Mouse (Mus musculus) liver, embryonic 14.5 days (tissue): Measurements from ENCODE around the gene Medag. TPM values are rescaled to one million over a fixed set of nuclear protein-coding genes. Genes with fewer than 3 reads are reported as not detected.

ENCODE experiments used
- ATAC-seq: fragments of 200-750 bp; cut with Nextera tagmentation; 2 replicates; pipeline ENCODE4 v1.8.0; 2017; ENCODE audit warnings: moderate number of reproducible peaks, mild to moderate bottlenecking, moderate library complexity; ENCODE audit not compliant: insufficient read depth
- DNase-seq, 3 experiments: peaks; one replicate each; pipeline ENCODE4 v3.0.0-alpha.2; 2012 to 2013; ENCODE audit warnings: low read depth in 3 of 3, low spot score in 3 of 3
- H3K27ac ChIP-seq: fragments of 300-500 bp; sonication (generic); 2 replicates; pipeline ENCODE4 v1.5.1; 2014; ENCODE audit warnings: moderate library complexity, mild to moderate bottlenecking, control low read depth, inconsistent platforms
- H3K27me3 ChIP-seq: fragments of 300-500 bp; sonication (generic); 2 replicates; pipeline ENCODE4 v1.6.1; 2014; ENCODE audit warnings: mild to moderate bottlenecking, low read length, moderate library complexity; ENCODE audit not compliant: control insufficient read depth, insufficient read depth
- H3K36me3 ChIP-seq: fragments of 300-500 bp; sonication (generic); replicated peaks from 2 replicates; pipeline ENCODE4 v1.6.1; 2014; ENCODE audit warnings: low read depth; ENCODE audit not compliant: control insufficient read depth, insufficient read depth
- H3K4me1 ChIP-seq, 2 experiments: fragments of 200-500 bp in 1 of 2; fragments of 300-500 bp in 1 of 2; sonication (generic) in 1 of 2; replicated peaks; 2 replicates each; pipeline ENCODE4 v1.6.1; 2012 to 2014; ENCODE audit warnings: antibody characterized with exemption in 1 of 2, inconsistent platforms in 1 of 2, low read length in 1 of 2; ENCODE audit not compliant: control insufficient read depth in 2 of 2, insufficient read depth in 2 of 2
- H3K4me2 ChIP-seq: fragments of 300-500 bp; sonication (generic); 2 replicates; pipeline ENCODE4 v1.6.1; 2014; ENCODE audit warnings: low read depth, mild to moderate bottlenecking, control low read depth, moderate library complexity
- H3K4me3 ChIP-seq, 2 experiments: fragments of 200-500 bp in 1 of 2; fragments of 300-500 bp in 1 of 2; sonication (generic) in 1 of 2; 2 replicates each; pipeline ENCODE4 v1.5.1; 2012 to 2014; ENCODE audit warnings: low read depth in 2 of 2, low read length in 2 of 2, mild to moderate bottlenecking in 2 of 2, control low read depth in 1 of 2, inconsistent platforms in 1 of 2, moderate library complexity in 1 of 2; ENCODE audit not compliant: insufficient read depth in 1 of 2
- H3K9ac ChIP-seq: fragments of 300-500 bp; sonication (generic); replicated peaks from 2 replicates; pipeline ENCODE4 v1.6.1; 2014; ENCODE audit warnings: mild to moderate bottlenecking, control low read depth, moderate library complexity
- H3K9me3 ChIP-seq: fragments of 300-500 bp; sonication (generic); 2 replicates; pipeline ENCODE4 v1.6.1; 2016; ENCODE audit warnings: low read length, mixed read lengths; ENCODE audit not compliant: control insufficient read depth
- CTCF ChIP-seq: IDR thresholded peaks from 2 replicates; pipeline ENCODE4 v1.5.1; 2016; ENCODE audit warnings: antibody characterized with exemption, low read depth, control low read depth
- EP300 ChIP-seq: IDR thresholded peaks from 2 replicates; pipeline ENCODE4 v1.6.1; 2016; ENCODE audit warnings: antibody characterized with exemption, low read depth
- WGBS: fragments of 180-500 bp; shearing (Covaris S2); extraction: QIAGEN DNeasy Blood & Tissue Kit; methylation state at CpG from one replicate; pipeline ENCODE4 v1.1.7; 2014; ENCODE audit not compliant: insufficient replicate concordance; 5-methylcytosine and 5-hydroxymethylcytosine counted together
- polyA plus RNA-seq, 2 experiments: library from polyadenylated mRNA; depleted of rRNA in 1 of 2; stranded (reverse) in 1 of 2; unstranded in 1 of 2; fragments of >200 nt; fragmentation: Nextera tagmentation in 1 of 2; extraction: Ambion mirVana in 1 of 2; gene quantifications; 2 replicates each; pipeline versions ENCODE4 v1.2.1 to v1.2.3; 2012 to 2014

Medag gene
- polyA plus RNA-seq, 2 experiments, result 0.18 to 0.27 TPM

DNA sequence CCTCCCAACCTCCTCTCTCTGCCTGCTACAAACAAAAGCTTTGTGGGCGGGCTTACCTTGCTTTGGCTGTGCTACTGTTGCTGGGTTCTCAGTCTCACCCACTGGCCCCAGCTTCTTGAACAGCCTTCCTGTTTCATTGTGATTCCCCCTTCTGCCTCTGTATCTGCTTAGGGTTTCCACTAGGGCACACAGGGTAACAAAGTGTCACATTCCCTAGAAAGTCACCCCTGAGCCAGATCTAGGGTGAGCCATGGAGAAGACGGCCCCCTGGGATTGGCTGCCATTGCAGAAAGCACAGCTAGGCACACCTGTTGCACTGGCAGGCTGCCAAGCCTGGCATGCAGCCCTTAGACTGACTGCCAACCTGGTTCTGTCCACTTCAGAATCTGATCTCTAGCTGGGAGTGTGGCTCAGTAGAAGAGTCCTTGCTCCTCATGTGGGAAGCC, 17.3 kb downstream of the Medag start:
- Histone ChIP-seq H3K27ac (no peak overlapping the region), H3K4me2 (no peak overlapping the region)
- 15% methylated on average over 2 of the region's 2 CpGs for WGBS

DNA sequence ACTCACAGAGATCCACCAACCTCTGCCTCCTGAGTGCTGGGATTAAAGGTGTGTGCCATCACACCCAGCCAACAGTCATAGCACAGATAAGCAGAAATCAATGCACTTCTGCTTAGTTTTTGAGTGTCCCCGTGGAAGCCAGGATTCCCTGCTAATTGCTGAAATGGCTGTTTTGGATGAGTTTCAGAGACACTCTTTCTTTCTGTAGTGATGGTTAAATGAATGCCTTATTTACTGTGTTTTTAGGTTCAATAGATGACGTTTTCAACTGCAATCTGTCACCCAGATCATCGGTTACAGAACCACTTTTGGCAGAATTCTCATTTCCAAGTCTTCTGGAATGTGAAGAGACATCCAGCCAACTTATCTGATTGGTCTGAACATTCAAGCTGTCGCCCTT, 18.0 kb downstream of the Medag start:
- TF ChIP-seq EP300 (no peak), CTCF (no peak)
- Histone ChIP-seq H3K27ac (no peak overlapping the region), H3K27me3 (no peaks in the 10 kb centered on the region), H3K4me1 (peaks cover 12 to 33% of the 10 kb centered on the region in 2 experiments), H3K9me3 (no peaks in the 10 kb centered on the region), H3K4me2 (no peak overlapping the region), H3K36me3 (no peaks in the 10 kb centered on the region), H3K9ac (no peak overlapping the region), H3K4me3 (no peak overlapping the region)
- WGBS, result 41% methylated on average over 4 of the region's 4 CpGs
- ATAC-seq (no peak), DNase-seq (no peak)

More for the DNA sequence above, 17.3 kb downstream of the Medag start:
- H3K4me1 ChIP-seq, result peaks cover 12 to 30% of the 10 kb centered on the region in 2 experiments
- DNase-seq, result no peak
- TF ChIP-seq CTCF (no peak), EP300 (no peak)
- no peaks in the 10 kb centered on the region for H3K9me3 ChIP-seq
- no peak overlapping the region for H3K9ac ChIP-seq
- 0 out of 2 replicates have a peak, but pooled peaks have one; percentile 40 for ATAC-seq
- no peak overlapping the region for H3K4me3 ChIP-seq
- no peaks in the 10 kb centered on the region for H3K36me3 ChIP-seq
- no peaks in the 10 kb centered on the region for H3K27me3 ChIP-seq

DNA sequence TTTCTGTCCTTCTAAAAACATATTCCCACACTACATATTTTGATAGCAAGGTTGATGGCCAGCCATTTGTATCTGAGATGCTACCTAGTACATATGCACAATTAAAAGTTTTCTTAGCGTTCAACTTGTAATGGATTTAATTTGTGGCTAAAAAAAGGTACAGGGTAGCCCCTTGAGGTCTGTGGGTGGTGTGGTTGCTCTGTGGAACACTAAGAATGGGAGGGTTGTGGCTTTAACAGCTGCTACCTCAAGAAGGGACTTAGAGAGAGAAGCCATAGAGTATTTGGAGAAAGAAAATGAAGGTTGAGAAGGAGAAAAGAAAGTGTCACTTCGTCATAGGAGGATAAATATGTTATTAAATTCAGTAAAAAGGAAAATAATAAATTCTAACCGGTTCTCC, 19.4 kb downstream of the Medag start:
- no peak overlapping the region for H3K9ac ChIP-seq
- no peak overlapping the region for H3K27ac ChIP-seq
- H3K4me1 ChIP-seq, result peaks cover 10 to 35% of the 10 kb centered on the region in 2 experiments
- H3K27me3 ChIP-seq, result no peaks in the 10 kb centered on the region
- no peaks in the 10 kb centered on the region for H3K36me3 ChIP-seq
- DNase-seq (no peak), ATAC-seq (no peak)
- no peak overlapping the region for H3K4me2 ChIP-seq
- 56% methylated on average over 3 of the region's 3 CpGs for WGBS
- H3K4me3 ChIP-seq, result no peak overlapping the region
- H3K9me3 ChIP-seq, result no peaks in the 10 kb centered on the region
- TF ChIP-seq EP300 (no peak), CTCF (no peak)

DNA sequence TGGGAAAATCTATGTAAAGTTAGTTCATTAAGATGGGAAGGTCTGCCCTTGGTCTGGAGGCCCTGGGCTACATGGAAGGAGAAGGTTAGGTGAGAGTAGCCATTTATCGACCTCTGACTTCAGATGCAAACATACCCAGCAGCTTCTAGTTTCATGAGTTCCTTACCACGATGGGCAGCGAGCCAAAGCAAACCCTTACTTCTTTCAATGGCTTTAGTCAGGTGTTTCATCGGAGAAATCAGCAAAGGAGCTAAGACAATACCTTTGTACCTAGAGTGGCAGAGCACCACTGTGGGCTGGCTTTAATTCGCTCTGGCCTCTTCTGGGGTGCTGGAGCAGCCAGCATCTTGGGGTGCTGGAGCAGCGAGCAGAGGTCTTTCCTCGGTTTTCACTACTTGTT, 22.1 kb downstream of the Medag start:
- Histone ChIP-seq H3K4me2 (no peak overlapping the region), H3K27ac (no peak overlapping the region), H3K36me3 (no peaks in the 10 kb centered on the region), H3K27me3 (no peaks in the 10 kb centered on the region), H3K4me3 (no peak overlapping the region), H3K4me1 (peaks cover 14 to 29% of the 10 kb centered on the region in 2 experiments), H3K9ac (no peak overlapping the region), H3K9me3 (no peaks in the 10 kb centered on the region)
- TF ChIP-seq EP300 (no peak), CTCF (no peak)
- ATAC-seq (no peak), DNase-seq (no peak)
- WGBS, result 54% methylated on average over 7 of the region's 7 CpGs

DNA sequence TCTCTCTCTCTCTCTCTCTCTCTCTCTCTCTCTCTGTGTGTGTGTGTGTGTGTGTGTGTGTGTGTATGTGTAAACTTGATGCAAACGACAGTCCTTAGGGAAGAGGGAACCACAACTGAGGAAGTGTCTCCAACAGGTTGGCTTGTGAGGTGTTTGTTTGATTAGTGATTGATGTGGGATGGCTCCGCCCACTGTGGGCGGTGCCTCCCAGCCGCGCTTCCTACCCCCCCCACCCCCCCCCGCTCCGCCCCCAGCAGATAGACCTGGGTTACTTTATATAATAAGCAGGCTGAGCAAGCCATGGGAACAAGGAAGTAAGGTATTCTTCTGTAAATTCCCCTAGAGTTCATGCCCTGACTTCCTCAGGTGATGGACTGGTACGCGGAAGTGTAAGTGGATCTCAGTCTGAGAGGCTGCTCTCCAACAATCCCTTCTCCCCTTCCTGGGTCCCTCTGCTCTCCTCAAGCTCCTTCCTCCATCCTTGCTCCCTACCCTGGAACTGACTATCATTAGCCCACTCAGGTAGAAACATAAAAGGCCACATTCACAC, 22.7 kb downstream of the Medag start:
- H3K27ac ChIP-seq, result no peak overlapping the region
- 13% methylated on average over 9 of the region's 9 CpGs for WGBS
- no peak overlapping the region for H3K4me3 ChIP-seq
- no peaks in the 10 kb centered on the region for H3K36me3 ChIP-seq
- H3K4me1 ChIP-seq, result peaks cover 14 to 25% of the 10 kb centered on the region in 2 experiments
- TF ChIP-seq CTCF, result no peak
- TF ChIP-seq EP300, result no peak
- H3K4me2 ChIP-seq, result no peak overlapping the region
- H3K9me3 ChIP-seq, result no peaks in the 10 kb centered on the region
- ATAC-seq, result no peak
- no peaks in the 10 kb centered on the region for H3K27me3 ChIP-seq
- no peak for DNase-seq
- no peak overlapping the region for H3K9ac ChIP-seq
